Mouse (Mus musculus): ENCODE data around the gene Bcl2l11. TPM values are rescaled to one million over a fixed set of nuclear protein-coding genes. Genes with fewer than 3 reads are reported as not detected.
A peak's percentile ranks its signal among the peaks of the same experiment; 100 is the strongest.

The Bcl2l11 gene
- polyA plus RNA-seq, 1 experiment from 2014 or later = 11.8 TPM

- Histone ChIP-seq H3K27ac (replicated peaks) (no peak overlapping the region), H3K36me3 (no peaks in the 10 kb centered on the region), H3K4me3 (no peak overlapping the region), H3K9ac (replicated peaks) (no peak overlapping the region), H3K4me2 (replicated peaks) (no peak overlapping the region), H3K9me3 (no peaks in the 10 kb centered on the region), H3K4me1 (peaks cover 8% of the 10 kb centered on the region), H3K27me3 (no peaks in the 10 kb centered on the region)
- no peak for ATAC-seq (replicated peaks)
- 89% methylated on average over 5 of the region's 5 CpGs for WGBS
These were observed 23.8 kb downstream of the Bcl2l11 start for GRCm38 (mm10) chr2:128149596-128149995.

- Histone ChIP-seq H3K4me1 (peaks cover 21% of the 10 kb centered on the region), H3K4me3 (no peak overlapping the region), H3K4me2 (replicated peaks) (no peak overlapping the region), H3K27ac (replicated peaks) (no peak overlapping the region), H3K9ac (replicated peaks) (no peak overlapping the region), H3K36me3 (no peaks in the 10 kb centered on the region), H3K9me3 (no peaks in the 10 kb centered on the region), H3K27me3 (no peaks in the 10 kb centered on the region)
- 79% methylated on average over 9 of the region's 9 CpGs for WGBS
- ATAC-seq (replicated peaks) = no peak
These were observed 26.4 kb downstream of the Bcl2l11 start for GRCm38 (mm10) chr2:128152211-128152610.

- Histone ChIP-seq H3K27ac (replicated peaks) (no peak overlapping the region), H3K9me3 (no peaks in the 10 kb centered on the region), H3K36me3 (no peaks in the 10 kb centered on the region), H3K27me3 (no peaks in the 10 kb centered on the region), H3K4me2 (replicated peaks) (no peak overlapping the region), H3K4me1 (peaks cover 21% of the 10 kb centered on the region), H3K4me3 (no peak overlapping the region), H3K9ac (replicated peaks) (no peak overlapping the region)
- no peak for ATAC-seq (replicated peaks)
- WGBS = 85% methylated on average over 16 of the region's 16 CpGs
These were observed 27.2 kb downstream of the Bcl2l11 start for GRCm38 (mm10) chr2:128152845-128153550.

GRCm38 (mm10) chr2:128153551-128153910 is 27.7 kb downstream of the Bcl2l11 start:
- H3K9me3 ChIP-seq = no peaks in the 10 kb centered on the region
- H3K9ac ChIP-seq (replicated peaks) = no peak overlapping the region
- 30% methylated on average over 11 of the region's 11 CpGs for WGBS
- H3K4me3 ChIP-seq = no peak overlapping the region
- H3K4me1 ChIP-seq = peaks cover 21% of the 10 kb centered on the region
- no peak overlapping the region for H3K27ac ChIP-seq (replicated peaks)
- H3K4me2 ChIP-seq (replicated peaks) = no peak overlapping the region
- H3K27me3 ChIP-seq = no peaks in the 10 kb centered on the region
- H3K36me3 ChIP-seq = no peaks in the 10 kb centered on the region
- ATAC-seq (replicated peaks) = peak; percentile 31; the same call in 1 of the 2 replicates

GRCm38 (mm10) chr2:128155412-128156066 is 29.7 kb downstream of the Bcl2l11 start:
- no peak overlapping the region for H3K9ac ChIP-seq (replicated peaks)
- no peak overlapping the region for H3K27ac ChIP-seq (replicated peaks)
- 90% methylated on average over 13 of the region's 13 CpGs for whole genome bisulfite sequencing
- no peak; the same call in 1 of the 2 replicates for ATAC-seq (replicated peaks)
- no peaks in the 10 kb centered on the region for H3K9me3 ChIP-seq
- H3K4me2 ChIP-seq (replicated peaks) = no peak overlapping the region
- H3K4me1 ChIP-seq = peaks cover 23% of the 10 kb centered on the region
- no peaks in the 10 kb centered on the region for H3K27me3 ChIP-seq
- H3K4me3 ChIP-seq = no peak overlapping the region
- no peaks in the 10 kb centered on the region for H3K36me3 ChIP-seq

- 46% methylated on average over 5 of the region's 5 CpGs for WGBS
- H3K27me3 ChIP-seq = no peaks in the 10 kb centered on the region
- no peaks in the 10 kb centered on the region for H3K36me3 ChIP-seq
- 0 out of 2 replicates have a peak overlapping the region, but pooled peaks have one; percentile 3 for H3K27ac ChIP-seq (replicated peaks)
- H3K4me1 ChIP-seq = peaks cover 23% of the 10 kb centered on the region
- H3K9me3 ChIP-seq = no peaks in the 10 kb centered on the region
- H3K9ac ChIP-seq (replicated peaks) = no peak overlapping the region
- peak; percentile 38; the same call in 1 of the 2 replicates for ATAC-seq (replicated peaks)
- H3K4me2 ChIP-seq (replicated peaks) = no peak overlapping the region
- no peak overlapping the region for H3K4me3 ChIP-seq
These were observed 30.2 kb downstream of the Bcl2l11 start for GRCm38 (mm10) chr2:128156067-128156462.

- H3K27me3 ChIP-seq = no peaks in the 10 kb centered on the region
- WGBS = 64% methylated on average over 12 of the region's 12 CpGs
- H3K4me2 ChIP-seq (replicated peaks) = no peak overlapping the region
- H3K27ac ChIP-seq (replicated peaks) = 0 out of 2 replicates have a peak overlapping the region, but pooled peaks have one; percentile 3
- no peak overlapping the region for H3K9ac ChIP-seq (replicated peaks)
- peak; percentile 33 for ATAC-seq (replicated peaks)
- no peaks in the 10 kb centered on the region for H3K36me3 ChIP-seq
- H3K9me3 ChIP-seq = no peaks in the 10 kb centered on the region
- no peak overlapping the region for H3K4me3 ChIP-seq
- peaks cover 23% of the 10 kb centered on the region for H3K4me1 ChIP-seq
These were observed 30.9 kb downstream of the Bcl2l11 start for GRCm38 (mm10) chr2:128156557-128157412.

- no peak for ATAC-seq (replicated peaks)
- 40% methylated on average over 17 of the region's 17 CpGs for WGBS
These were observed 33.0 kb downstream of the Bcl2l11 start for GRCm38 (mm10) chr2:128158734-128159410.

GRCm38 (mm10) chr2:128159619-128160125 is 33.8 kb downstream of the Bcl2l11 start:
- WGBS = 72% methylated on average over 7 of the region's 7 CpGs
- Histone ChIP-seq H3K27me3 (no peaks in the 10 kb centered on the region), H3K36me3 (no peaks in the 10 kb centered on the region), H3K4me3 (no peak overlapping the region), H3K4me2 (replicated peaks) (no peak overlapping the region), H3K9me3 (no peaks in the 10 kb centered on the region), H3K4me1 (peaks cover 15% of the 10 kb centered on the region), H3K9ac (replicated peaks) (no peak overlapping the region), H3K27ac (replicated peaks) (no peak overlapping the region)
- no peak for ATAC-seq (replicated peaks)

More at GRCm38 (mm10) chr2:128158734-128159410, 33.0 kb downstream of the Bcl2l11 start:
- no peaks in the 10 kb centered on the region for H3K27me3 ChIP-seq
- H3K9ac ChIP-seq (replicated peaks) = no peak overlapping the region
- H3K27ac ChIP-seq (replicated peaks) = no peak overlapping the region
- no peaks in the 10 kb centered on the region for H3K9me3 ChIP-seq
- no peak overlapping the region for H3K4me2 ChIP-seq (replicated peaks)
- H3K4me1 ChIP-seq = peaks cover 15% of the 10 kb centered on the region
- no peak overlapping the region for H3K4me3 ChIP-seq
- no peaks in the 10 kb centered on the region for H3K36me3 ChIP-seq

GRCm38 (mm10) chr2:128163177-128163576 is 37.3 kb downstream of the Bcl2l11 start:
- Histone ChIP-seq H3K9ac (replicated peaks) (no peak overlapping the region), H3K9me3 (no peaks in the 10 kb centered on the region), H3K4me1 (peaks cover 16% of the 10 kb centered on the region), H3K4me3 (no peak overlapping the region), H3K27ac (replicated peaks) (no peak overlapping the region), H3K27me3 (no peaks in the 10 kb centered on the region), H3K36me3 (no peaks in the 10 kb centered on the region), H3K4me2 (replicated peaks) (no peak overlapping the region)
- 72% methylated on average over 8 of the region's 8 CpGs for WGBS
- no peak for ATAC-seq (replicated peaks)

GRCm38 (mm10) chr2:128166623-128167423 is 41.0 kb downstream of the Bcl2l11 start:
- WGBS = 43% methylated on average over 13 of the region's 13 CpGs

More at GRCm38 (mm10) chr2:128166623-128167423, 41.0 kb downstream of the Bcl2l11 start:
- 0 out of 2 replicates have a peak overlapping the region, but pooled peaks have one; percentile 1 for H3K4me2 ChIP-seq (replicated peaks)
- H3K9ac ChIP-seq (replicated peaks) = no peak overlapping the region
- H3K4me1 ChIP-seq = peaks cover 21% of the 10 kb centered on the region
- peak; percentile 80 for ATAC-seq (replicated peaks)
- H3K4me3 ChIP-seq = no peak overlapping the region
- H3K9me3 ChIP-seq = no peaks in the 10 kb centered on the region
- no peaks in the 10 kb centered on the region for H3K36me3 ChIP-seq
- H3K27me3 ChIP-seq = no peaks in the 10 kb centered on the region
- H3K27ac ChIP-seq (replicated peaks) = 0 out of 2 replicates have a peak overlapping the region, but pooled peaks have one; percentile 4
